Mouse (Mus musculus): ENCODE data around the gene Cfh. TPM values are rescaled to one million over a fixed set of nuclear protein-coding genes. Genes with fewer than 3 reads are reported as not detected.

Cfh gene
- polyA plus RNA-seq, 1 experiment from 2014 or later, result 4.8 TPM

Other genes with a start within 250 kb of the Cfh start
- 0.09 TPM in 2 replicates for gene Kcnt2, start 62.4 kb upstream of the Cfh start, polyA plus RNA-seq (2015; fragmentation: Nextera tagmentation; extraction: Ambion mirVana)

Measured in liver, embryonic 13.5 days (tissue).